Mouse (Mus musculus) adrenal gland, postnatal 4 days (tissue): ENCODE measurements around the gene Card10. TPM values are rescaled to one million over a fixed set of nuclear protein-coding genes. Genes with fewer than 3 reads are reported as not detected.

Source experiments
- DNase-seq, 2 experiments: peaks; one replicate each; pipeline ENCODE4 v3.0.0; 2021 to 2022; ENCODE audit warnings: low spot score in 2 of 2, mixed read lengths in 2 of 2
- total RNA-seq, 2 experiments: library from RNA; stranded (reverse); gene quantifications; 2 replicates each; pipeline ENCODE4 v1.2.3; 2021

Card10 gene
- total RNA-seq, 2 experiments from 2014 or later = 11.8 to 14.5 TPM

GRCm38 (mm10) chr15:78835200-78836085 lies 32.6 kb upstream of the Card10 start:
- DNase-seq = peak in 1 of 2 experiments; percentile 2

GRCm38 (mm10) chr15:78834233-78835005 lies 31.6 kb upstream of the Card10 start:
- DNase-seq = no peak

DNA sequence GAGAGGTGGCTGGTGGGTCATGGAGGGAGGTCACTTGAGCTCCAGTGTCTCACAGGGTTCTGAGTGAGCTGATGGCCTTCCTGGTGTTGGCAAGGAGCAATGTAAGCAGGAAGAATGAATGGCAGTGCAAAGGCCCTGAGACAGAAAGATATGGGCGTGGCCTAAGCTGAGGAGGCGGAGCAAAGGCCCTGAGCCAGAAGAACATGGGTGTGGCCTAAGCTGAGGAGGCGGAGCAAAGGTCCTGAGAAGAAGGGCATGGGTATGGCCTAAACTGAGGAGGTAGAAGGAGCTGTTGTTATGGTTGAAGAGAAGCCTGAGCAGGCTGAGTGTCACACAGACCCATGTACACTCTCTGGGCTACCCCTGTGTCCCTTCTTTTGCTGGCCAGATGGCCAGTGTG lies 30.7 kb upstream of the Card10 start:
- DNase-seq = no peak

GRCm38 (mm10) chr15:78832701-78833123 lies 29.9 kb upstream of the Card10 start:
- peak in 1 of 2 experiments; percentile 66 for DNase-seq

DNA sequence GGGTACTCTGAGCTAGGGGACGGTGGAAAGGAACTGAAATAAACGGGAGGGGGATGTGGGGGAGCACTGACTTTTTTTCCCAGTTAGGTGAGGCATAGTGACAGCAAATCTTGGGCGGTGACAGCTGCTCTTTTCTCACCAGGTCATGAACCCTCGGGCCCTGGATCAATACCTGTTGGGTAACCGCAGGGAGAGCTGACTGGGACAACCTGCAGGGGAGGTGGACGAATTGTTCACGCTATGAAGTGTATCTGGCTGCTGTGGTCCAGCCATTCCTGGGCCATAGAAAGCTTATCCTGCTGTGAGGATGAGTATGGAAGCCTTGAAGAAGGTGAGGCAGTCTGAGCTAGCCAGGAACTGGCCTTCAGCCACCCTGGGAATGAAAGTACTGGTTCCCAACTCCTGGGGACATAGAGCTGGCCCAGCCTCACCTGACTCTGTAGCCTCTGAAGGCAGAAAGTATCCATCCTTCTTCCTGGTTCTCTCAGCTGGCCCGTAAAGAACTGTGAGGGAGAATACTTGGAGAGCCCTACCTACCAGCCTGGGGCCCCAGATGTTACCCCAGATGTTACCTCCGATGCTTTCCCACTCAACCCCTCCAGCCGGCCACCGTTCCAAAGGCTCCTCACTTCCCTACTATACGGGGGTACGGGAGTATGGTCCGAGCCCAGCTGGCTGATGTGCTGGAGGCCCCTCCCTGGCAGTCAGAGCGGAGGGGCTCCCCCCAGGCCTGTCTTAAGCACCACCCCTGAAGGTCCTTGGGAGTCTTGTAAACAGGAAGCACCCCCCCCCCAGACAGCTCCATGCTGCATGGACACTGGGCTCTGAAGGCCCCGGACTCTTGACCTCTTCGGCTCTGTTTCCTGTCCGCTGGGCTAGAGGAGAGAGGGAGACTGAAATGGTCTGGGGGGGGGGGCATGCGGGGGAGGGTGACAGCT lies 29.1 kb upstream of the Card10 start:
- no peak for DNase-seq

- DNase-seq = no peak
Observed at GRCm38 (mm10) chr15:78830742-78831719, 28.2 kb upstream of the Card10 start.

DNA sequence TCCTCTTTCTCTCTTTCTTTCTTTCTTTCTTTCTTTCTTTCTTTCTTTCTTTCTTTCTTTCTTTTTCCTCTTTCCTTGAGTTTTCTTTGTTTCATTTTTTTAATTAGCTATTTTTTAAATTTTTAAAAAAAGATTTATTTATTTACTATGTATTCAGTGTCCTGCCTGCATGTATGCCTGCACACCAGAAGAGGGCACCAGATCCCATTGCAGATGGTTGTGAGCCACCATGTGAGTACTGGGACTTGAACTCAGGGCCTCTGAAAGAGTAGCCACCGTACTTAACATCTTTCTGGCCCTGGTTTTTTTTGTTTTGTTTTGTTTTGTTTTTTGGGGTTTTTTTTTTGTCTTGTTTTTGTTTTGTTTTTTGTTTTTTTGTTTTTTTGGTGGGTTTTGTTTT lies 26.8 kb upstream of the Card10 start:
- DNase-seq = no peak

GRCm38 (mm10) chr15:78828315-78828714 lies 25.5 kb upstream of the Card10 start:
- no peak for DNase-seq

GRCm38 (mm10) chr15:78826213-78827204 lies 23.7 kb upstream of the Card10 start:
- DNase-seq = peak in 1 of 2 experiments; percentile 54

- no peak for DNase-seq
Observed at GRCm38 (mm10) chr15:78816074-78816391, 13.2 kb upstream of the Card10 start.

GRCm38 (mm10) chr15:78815314-78816073 lies 12.7 kb upstream of the Card10 start:
- DNase-seq = no peak

DNA sequence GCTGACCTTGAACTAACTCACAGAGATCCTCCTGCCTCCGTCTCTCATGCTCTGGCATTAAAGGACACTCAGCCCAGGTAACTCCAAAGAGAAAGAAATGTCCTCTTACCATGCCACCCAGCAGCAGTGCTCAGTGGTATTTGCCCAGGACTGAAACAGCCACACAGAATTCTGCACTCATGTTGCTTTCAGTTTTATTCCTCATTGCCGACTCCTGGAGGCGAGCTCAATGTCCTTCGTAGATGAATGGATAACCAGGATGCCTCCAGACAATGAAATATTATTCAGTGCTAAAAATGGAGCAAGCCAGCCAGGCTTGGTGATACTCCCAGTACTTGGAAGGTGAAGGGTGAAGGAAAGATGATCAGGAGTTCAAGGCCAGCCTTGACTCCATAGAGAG lies 10.8 kb upstream of the Card10 start:
- DNase-seq = no peak

DNA sequence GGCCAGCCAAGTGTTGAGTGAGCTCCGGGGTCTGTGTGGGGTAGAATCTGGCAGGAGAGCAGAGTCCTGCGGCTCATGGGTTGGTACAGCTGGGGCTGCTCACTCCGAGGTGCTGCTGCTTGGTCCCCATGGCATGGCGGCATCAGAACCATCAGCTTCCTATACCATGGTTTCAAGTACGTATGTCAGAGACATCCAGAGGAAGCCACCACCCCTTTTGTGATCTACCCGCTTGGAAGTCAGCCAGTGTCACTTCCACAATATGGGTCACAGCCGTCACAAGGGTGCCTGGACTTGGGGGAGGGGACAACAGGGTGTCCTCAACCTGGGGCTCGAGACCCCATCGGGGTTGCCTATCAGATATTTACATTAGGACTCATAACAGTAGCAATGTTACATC lies 7.3 kb upstream of the Card10 start:
- DNase-seq = no peak

- no peak for DNase-seq
Observed at GRCm38 (mm10) chr15:78809739-78810138, 6.9 kb upstream of the Card10 start.

DNA sequence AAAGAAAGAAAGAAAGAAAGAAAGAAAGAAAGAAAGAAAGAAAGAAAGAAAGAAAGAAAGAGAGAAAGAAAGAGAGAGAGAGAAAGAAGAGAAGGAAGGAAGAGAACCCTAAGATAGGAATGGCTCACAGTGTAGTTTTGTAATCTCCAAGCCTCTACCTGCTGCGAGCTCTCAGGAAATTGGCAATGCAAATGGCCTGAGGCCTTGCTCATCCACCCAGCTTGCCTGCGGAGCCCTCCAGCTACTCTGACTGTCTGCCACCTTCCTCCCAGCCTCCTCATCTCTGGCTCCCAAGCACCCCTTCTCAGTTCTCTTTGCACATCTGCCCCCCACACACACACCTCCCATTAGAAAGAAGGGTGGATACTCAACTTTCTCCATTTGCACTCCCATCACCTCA lies 6.1 kb upstream of the Card10 start:
- no peak for DNase-seq

GRCm38 (mm10) chr15:78807141-78807540 lies 4.3 kb upstream of the Card10 start:
- DNase-seq = no peak

DNA sequence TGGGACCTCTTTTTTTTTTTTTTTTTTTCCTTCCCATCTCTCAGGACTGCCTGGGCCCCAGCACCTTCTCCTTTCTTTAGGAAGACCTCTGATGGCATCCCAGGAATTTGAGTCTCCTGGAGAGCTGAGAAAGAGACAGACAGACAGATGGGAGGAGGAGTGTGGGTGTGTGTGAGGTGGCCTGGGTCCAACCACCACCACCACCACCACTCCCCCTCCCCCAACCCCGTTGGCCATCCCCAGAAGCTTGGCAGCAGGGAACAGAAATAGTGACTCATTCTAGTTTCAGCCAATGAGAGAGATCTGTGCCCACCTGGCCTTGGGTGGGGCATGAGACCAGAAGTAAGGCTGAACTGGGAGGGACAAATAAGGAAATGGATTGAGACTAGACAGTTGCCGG lies 3.8 kb upstream of the Card10 start:
- DNase-seq = no peak

DNA sequence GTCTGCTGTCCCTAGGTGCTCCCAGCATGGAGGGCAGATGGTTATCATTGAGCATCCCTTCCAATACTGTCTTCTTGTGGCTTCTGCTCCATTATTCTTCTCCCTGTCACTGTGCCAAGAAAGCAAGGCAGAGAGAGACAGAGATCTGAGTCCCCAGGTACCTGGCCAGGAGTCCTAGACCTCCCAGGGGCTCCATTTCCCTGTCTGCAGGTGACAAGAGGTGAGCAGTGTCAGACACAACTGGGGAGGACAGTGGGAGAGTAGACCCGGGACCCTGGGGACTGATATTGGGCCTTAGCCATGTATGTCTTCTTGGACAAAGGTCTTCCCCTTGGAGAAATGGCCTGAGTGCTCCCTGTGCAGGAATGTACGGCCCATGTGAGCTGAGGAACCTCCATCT lies 2.5 kb upstream of the Card10 start:
- no peak for DNase-seq
